Mouse (Mus musculus): ENCODE data around the gene Abca3.
"Not testable (repeated sequence)": the region's sequence is repeated elsewhere in the genome, so short reads cannot be mapped to it uniquely, and the experiment has no call there.

The Abca3 gene

GRCm38 (mm10) chr17:24383789-24384188, 32.0 kb downstream of the Abca3 start:
- DNase-seq (ENCODE audit: low spot score in 2 of 2), result no peak

GRCm38 (mm10) chr17:24388711-24389110, 37.0 kb downstream of the Abca3 start:
- no peak for DNase-seq (ENCODE audit: low spot score in 2 of 2)

- peak; percentile 38 to 55 for DNase-seq (ENCODE audit: low spot score in 2 of 2)
These were observed 38.1 kb downstream of the Abca3 start for GRCm38 (mm10) chr17:24389865-24390264.

- no peak for DNase-seq (ENCODE audit: low spot score in 2 of 2)
These were observed 39.4 kb downstream of the Abca3 start for GRCm38 (mm10) chr17:24391149-24391548.

- no peak for DNase-seq (ENCODE audit: low spot score in 2 of 2)
These were observed 41.8 kb downstream of the Abca3 start for GRCm38 (mm10) chr17:24393527-24393926.

GRCm38 (mm10) chr17:24394456-24394855, 42.7 kb downstream of the Abca3 start:
- DNase-seq (ENCODE audit: low spot score in 2 of 2), result peak in 1 of 2 experiments; percentile 53

- DNase-seq (ENCODE audit: low spot score in 2 of 2), result no peak
These were observed 50.6 kb downstream of the Abca3 start for GRCm38 (mm10) chr17:24402371-24402770.

GRCm38 (mm10) chr17:24407116-24407803, 55.5 kb downstream of the Abca3 start:
- DNase-seq (ENCODE audit: low spot score in 2 of 2), result no peak

- no peak for DNase-seq (ENCODE audit: low spot score in 2 of 2)
These were observed 61.9 kb downstream of the Abca3 start for GRCm38 (mm10) chr17:24413557-24414211.

GRCm38 (mm10) chr17:24414230-24414976, 62.7 kb downstream of the Abca3 start, which contains the start of gene Rnps1:
Gene Rnps1 (plus strand): TSS chr17:24414565.
- peak; percentile 88 to 91 for DNase-seq (ENCODE audit: low spot score in 2 of 2)

GRCm38 (mm10) chr17:24415011-24415410, 63.3 kb downstream of the Abca3 start:
- DNase-seq (ENCODE audit: low spot score in 2 of 2), result no peak

GRCm38 (mm10) chr17:24416051-24416652, 64.4 kb downstream of the Abca3 start:
- no peak for DNase-seq (ENCODE audit: low spot score in 2 of 2)

- DNase-seq (ENCODE audit: low spot score in 2 of 2), result no peak
These were observed 71.4 kb downstream of the Abca3 start for GRCm38 (mm10) chr17:24423114-24423513.

GRCm38 (mm10) chr17:24424489-24424888, 72.7 kb downstream of the Abca3 start:
- no peak for DNase-seq (ENCODE audit: low spot score in 2 of 2)

GRCm38 (mm10) chr17:24425326-24425725, 73.6 kb downstream of the Abca3 start:
- not testable (repeated sequence) for DNase-seq (ENCODE audit: low spot score in 2 of 2)

- DNase-seq (ENCODE audit: low spot score in 2 of 2), result no peak
These were observed 74.2 kb downstream of the Abca3 start for GRCm38 (mm10) chr17:24425905-24426304.

- DNase-seq (ENCODE audit: low spot score in 2 of 2), result peak; percentile 95 to 97
These were observed 74.9 kb downstream of the Abca3 start, which contains the start of gene Eci1 for GRCm38 (mm10) chr17:24426471-24427169. Gene Eci1 (plus strand): TSS chr17:24426641.

GRCm38 (mm10) chr17:24427170-24427557, 75.4 kb downstream of the Abca3 start:
- no peak for DNase-seq (ENCODE audit: low spot score in 2 of 2)

- DNase-seq (ENCODE audit: low spot score in 2 of 2), result peak in 1 of 2 experiments; percentile 40
These were observed 77.6 kb downstream of the Abca3 start for GRCm38 (mm10) chr17:24429201-24429983.

GRCm38 (mm10) chr17:24437016-24437415, 85.3 kb downstream of the Abca3 start:
- DNase-seq (ENCODE audit: low spot score in 2 of 2), result no peak

GRCm38 (mm10) chr17:24440377-24440776, 88.6 kb downstream of the Abca3 start:
- DNase-seq (ENCODE audit: low spot score in 2 of 2), result no peak

Data from urinary bladder, postnatal 36 days (tissue).